Mouse (Mus musculus) CH12.LX (cell line): ENCODE measurements around the gene Aasdh.

Experiments used
- CTCF ChIP-seq, 2 experiments: IDR thresholded peaks in 1 of 2; conservative IDR thresholded peaks in 1 of 2; 2 replicates each; pipeline ENCODE4 v1.5.1; 2011 to 2012; ENCODE audit warnings: low read depth in 2 of 2, low read length in 2 of 2, improper control_type of control experiment in 1 of 2, inconsistent platforms in 1 of 2, mild to moderate bottlenecking in 1 of 2, moderate library complexity in 1 of 2
- MYC ChIP-seq: IDR thresholded peaks from 2 replicates; pipeline ENCODE4 v1.6.1; 2011; ENCODE audit warnings: low read depth, mild to moderate bottlenecking, improper control_type of control experiment, low read length
- POLR2AphosphoS2 ChIP-seq: IDR thresholded peaks from 2 replicates; pipeline ENCODE4 v1.6.1; 2011; ENCODE audit warnings: low read depth, low read length, improper control_type of control experiment
- RCOR1 ChIP-seq: conservative IDR thresholded peaks from 2 replicates; pipeline ENCODE4 v1.6.1; 2012; ENCODE audit warnings: low read depth, mild to moderate bottlenecking, inconsistent platforms, low read length, improper control_type of control experiment

- TF ChIP-seq CTCF (conservative IDR thresholded peaks at IDR 0.05 in 1 of 2, IDR thresholded peaks at IDR 0.05 in 1 of 2; ENCODE audit: low read depth in 2 of 2, low read length in 2 of 2), result no peak
- no peak for TF ChIP-seq MYC
- TF ChIP-seq POLR2AphosphoS2, result no peak
- no peak for TF ChIP-seq RCOR1
Measured at GRCm38 (mm10) chr5:76832529-76833210, 72.6 kb downstream of the Aasdh start.
